Mouse (Mus musculus) lung, postnatal 0 days (tissue): Measurements from ENCODE around the gene Ccdc70. TPM values are rescaled to one million over a fixed set of nuclear protein-coding genes. Genes with fewer than 3 reads are reported as not detected.

Experiments
- ATAC-seq: fragments of 200-750 bp; cut with Nextera tagmentation; 2 replicates; pipeline ENCODE4 v1.8.0; 2017; ENCODE audit warnings: moderate library complexity
- DNase-seq: peaks from one replicate; pipeline ENCODE4 v3.0.0-alpha.2; 2016; ENCODE audit warnings: low spot score
- H3K27ac ChIP-seq: fragments of 300-500 bp; sonication (generic); 2 replicates; pipeline ENCODE4 v1.5.1; 2014; ENCODE audit warnings: antibody characterized with exemption, mild to moderate bottlenecking, low read length, mixed read lengths
- H3K27me3 ChIP-seq: fragments of 300-500 bp; sonication (generic); replicated peaks from 2 replicates; pipeline ENCODE4 v1.6.1; 2014; ENCODE audit warnings: low read length, mixed read lengths; ENCODE audit not compliant: insufficient read depth
- H3K36me3 ChIP-seq: fragments of 300-500 bp; sonication (generic); 2 replicates; pipeline ENCODE4 v1.6.1; 2014; ENCODE audit warnings: low read length, mixed read lengths; ENCODE audit not compliant: insufficient read depth
- H3K4me1 ChIP-seq: fragments of 300-500 bp; sonication (generic); 2 replicates; pipeline ENCODE4 v1.6.1; 2014; ENCODE audit warnings: antibody characterized with exemption, low read depth, low read length, mixed read lengths; ENCODE audit not compliant: insufficient read depth
- H3K4me2 ChIP-seq: fragments of 300-500 bp; sonication (generic); replicated peaks from 2 replicates; pipeline ENCODE4 v1.6.1; 2014; ENCODE audit warnings: low read depth, mild to moderate bottlenecking, low read length, moderate library complexity, mixed read lengths
- H3K4me3 ChIP-seq: fragments of 300-500 bp; sonication (generic); 2 replicates; pipeline ENCODE4 v1.5.1; 2014; ENCODE audit warnings: low read depth, low read length
- H3K9ac ChIP-seq: fragments of 300-500 bp; sonication (generic); replicated peaks from 2 replicates; pipeline ENCODE4 v1.6.1; 2014; ENCODE audit warnings: low read depth, mild to moderate bottlenecking
- H3K9me3 ChIP-seq: fragments of 300-500 bp; sonication (generic); 2 replicates; pipeline ENCODE4 v1.6.1; 2016; ENCODE audit warnings: low read length, mixed read lengths
- CTCF ChIP-seq: IDR thresholded peaks from 2 replicates; pipeline ENCODE4 v1.5.1; 2016; ENCODE audit warnings: antibody characterized with exemption, mild to moderate bottlenecking
- EP300 ChIP-seq: IDR thresholded peaks from 2 replicates; pipeline ENCODE4 v1.6.1; 2016; ENCODE audit warnings: antibody characterized with exemption, mild to moderate bottlenecking, control low read depth
- WGBS: fragments of 180-500 bp; shearing (Covaris S2); extraction: QIAGEN DNeasy Blood & Tissue Kit; methylation state at CpG from one replicate; pipeline ENCODE4 v1.1.7; 2014; 5-methylcytosine and 5-hydroxymethylcytosine counted together
- polyA plus RNA-seq: library from polyadenylated mRNA; unstranded; fragments of >200 nt; fragmentation: Nextera tagmentation; extraction: Ambion mirVana; gene quantifications from 2 replicates; pipeline ENCODE4 v1.2.1, GENCODE M21; 2015

Gene Ccdc70
- polyA plus RNA-seq, 1 experiment from 2014 or later: not detected

DNA sequence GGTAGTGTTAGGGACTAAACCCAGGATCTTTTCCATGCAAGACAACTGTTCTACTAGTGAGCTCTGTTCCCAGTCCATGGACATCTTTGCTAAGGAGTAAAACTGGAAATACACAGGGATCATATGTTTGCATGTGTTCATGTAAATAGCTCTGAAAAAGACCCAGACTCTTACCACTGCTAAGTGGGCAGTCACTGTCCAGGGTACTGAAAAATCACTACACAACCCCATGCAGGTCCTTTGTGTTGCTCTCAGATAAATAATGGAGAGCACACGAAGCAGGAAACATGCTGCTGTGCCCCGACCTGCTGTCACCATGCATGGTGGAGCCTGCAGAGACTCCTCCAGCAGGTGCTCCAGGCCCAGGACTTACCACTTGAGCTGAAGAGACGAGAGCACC lies 25.6 kb downstream of the Ccdc70 start:
- TF ChIP-seq EP300 (no peak), CTCF (no peak)
- 47% methylated on average over 3 of the region's 3 CpGs for WGBS
- Histone ChIP-seq H3K9ac (no peak overlapping the region), H3K27ac (no peak overlapping the region), H3K9me3 (no peaks in the 10 kb centered on the region), H3K27me3 (no peaks in the 10 kb centered on the region), H3K4me2 (no peak overlapping the region), H3K4me1 (no peaks in the 10 kb centered on the region), H3K4me3 (no peak overlapping the region), H3K36me3 (no peaks in the 10 kb centered on the region)
- no peak for DNase-seq
- no peak for ATAC-seq

DNA sequence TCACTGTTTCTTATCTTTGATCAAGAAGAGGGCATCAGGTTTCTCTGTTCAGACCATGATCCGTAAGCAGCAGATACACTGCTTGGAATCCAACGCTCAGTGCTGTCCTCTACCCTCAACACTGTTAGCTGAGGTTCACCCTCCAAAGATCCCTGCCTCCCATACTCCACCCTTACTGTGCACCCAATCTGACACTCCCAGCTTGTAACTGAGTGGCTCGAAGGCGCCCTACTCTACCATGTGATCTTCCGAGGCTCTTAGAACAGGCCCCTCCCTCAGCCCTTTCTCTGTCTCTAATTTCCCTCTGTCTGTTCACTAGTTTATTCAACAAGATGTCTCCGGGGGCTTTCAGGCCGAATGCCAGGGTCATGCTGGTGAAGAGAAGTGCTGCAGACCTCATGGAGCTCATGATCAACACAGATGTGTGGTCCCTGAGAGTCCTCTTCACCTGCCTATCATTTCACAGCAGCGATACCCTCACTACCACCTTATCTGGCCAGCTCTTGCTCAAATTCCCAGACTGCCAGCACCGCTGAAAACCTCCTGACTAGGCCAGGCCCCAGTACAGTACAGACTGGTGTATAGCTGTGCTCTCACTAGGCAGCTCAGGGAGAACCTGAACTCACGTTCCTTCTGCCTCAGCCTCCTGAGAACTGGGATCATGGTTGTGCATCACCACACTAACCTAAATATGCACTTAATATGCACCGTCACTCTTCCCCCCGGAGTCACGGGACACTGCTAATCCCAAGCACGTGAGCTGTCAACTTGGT lies 35.4 kb downstream of the Ccdc70 start:
- Histone ChIP-seq H3K36me3 (no peaks in the 10 kb centered on the region), H3K4me2 (no peak overlapping the region), H3K27ac (no peak overlapping the region), H3K9ac (no peak overlapping the region), H3K4me1 (no peaks in the 10 kb centered on the region), H3K4me3 (no peak overlapping the region), H3K9me3 (no peaks in the 10 kb centered on the region), H3K27me3 (no peaks in the 10 kb centered on the region)
- no peak for TF ChIP-seq EP300
- no peak for TF ChIP-seq CTCF
- DNase-seq: no peak
- 77% methylated on average over 14 of the region's 14 CpGs for WGBS
- no peak for ATAC-seq

DNA sequence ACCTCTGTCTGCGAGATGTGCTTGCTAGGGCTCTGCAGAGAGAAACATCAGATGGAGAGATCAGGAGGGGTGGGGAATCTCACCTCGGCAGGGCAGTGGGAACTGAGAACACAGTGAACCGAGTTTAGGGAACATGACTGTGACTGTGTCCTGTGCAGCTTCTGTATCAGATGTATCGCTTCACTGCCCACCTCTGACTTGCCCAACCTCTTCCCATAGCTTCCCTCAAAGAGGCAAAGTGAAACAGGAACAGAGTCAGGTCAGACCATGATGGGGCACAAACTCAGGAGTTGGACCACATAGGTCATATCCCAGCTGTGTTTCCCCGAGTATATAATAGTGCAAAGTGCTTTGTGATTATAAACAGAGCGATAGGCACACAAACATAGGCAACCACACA lies 36.8 kb downstream of the Ccdc70 start:
- no peak overlapping the region for H3K4me2 ChIP-seq
- no peaks in the 10 kb centered on the region for H3K27me3 ChIP-seq
- H3K9ac ChIP-seq: no peak overlapping the region
- TF ChIP-seq CTCF: no peak
- TF ChIP-seq EP300: no peak
- no peaks in the 10 kb centered on the region for H3K9me3 ChIP-seq
- WGBS: 68% methylated on average over 6 of the region's 6 CpGs
- no peak for ATAC-seq
- no peak overlapping the region for H3K4me3 ChIP-seq
- no peak for DNase-seq
- H3K27ac ChIP-seq: no peak overlapping the region
- no peaks in the 10 kb centered on the region for H3K4me1 ChIP-seq
- H3K36me3 ChIP-seq: no peaks in the 10 kb centered on the region

DNA sequence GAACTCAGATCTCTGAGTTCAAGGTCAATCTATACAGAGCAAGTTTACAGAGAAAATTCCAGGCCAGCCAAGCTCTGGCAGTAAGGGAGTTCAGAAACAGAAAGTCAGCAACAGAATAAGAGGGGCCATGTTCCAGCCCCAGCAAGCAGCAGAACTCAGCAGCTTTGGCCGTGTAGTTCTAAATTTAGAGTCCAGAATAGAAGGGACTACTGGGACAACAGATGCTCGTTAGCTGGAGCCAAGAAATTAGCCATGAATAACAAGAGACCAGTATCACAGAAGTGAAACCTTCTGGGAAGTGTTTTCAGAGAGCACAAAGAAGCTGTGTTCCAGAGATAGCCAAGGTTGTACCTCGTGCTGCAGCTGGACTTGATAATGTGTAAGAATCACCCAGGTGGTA lies 39.8 kb downstream of the Ccdc70 start:
- Histone ChIP-seq H3K4me1 (no peaks in the 10 kb centered on the region), H3K4me2 (no peak overlapping the region), H3K4me3 (no peak overlapping the region), H3K27me3 (no peaks in the 10 kb centered on the region), H3K9me3 (no peaks in the 10 kb centered on the region), H3K27ac (no peak overlapping the region), H3K9ac (no peak overlapping the region), H3K36me3 (no peaks in the 10 kb centered on the region)
- DNase-seq (no peak), ATAC-seq (no peak)
- 63% methylated on average over 3 of the region's 3 CpGs for WGBS
- TF ChIP-seq CTCF: no peak
- TF ChIP-seq EP300: no peak

DNA sequence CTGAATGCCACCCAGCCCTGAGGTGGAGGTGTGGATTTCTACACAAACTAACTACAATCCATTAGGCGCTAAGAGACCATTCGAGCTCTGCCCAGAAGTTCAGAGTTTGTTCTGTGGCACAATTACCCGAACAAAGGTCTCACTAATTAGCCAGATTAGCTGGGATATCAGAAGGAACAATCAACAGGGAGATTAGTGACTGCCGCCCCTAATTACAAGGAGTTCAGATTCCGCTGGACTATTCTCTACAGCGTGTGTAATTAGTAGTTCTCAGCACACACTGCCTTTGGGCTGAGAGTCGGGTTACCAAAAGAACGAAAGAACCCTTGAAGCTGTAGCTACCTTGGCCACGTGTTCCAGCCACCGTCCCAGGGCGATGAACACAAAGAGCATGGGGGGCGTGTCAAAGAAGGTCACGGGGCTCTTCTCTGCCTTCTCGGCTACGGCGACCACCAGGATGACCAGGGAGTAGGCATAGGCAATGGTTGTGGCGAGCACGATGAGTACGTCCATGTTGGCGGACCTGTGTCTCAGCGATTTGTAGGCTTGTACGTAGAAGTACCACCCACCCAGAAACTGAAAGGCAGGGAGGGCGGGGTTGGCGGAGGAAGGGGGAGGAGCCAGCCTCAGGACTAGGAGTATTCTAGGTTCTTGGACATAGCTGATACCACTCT lies 43.6 kb downstream of the Ccdc70 start:
- TF ChIP-seq EP300 (no peak), CTCF (no peak)
- Histone ChIP-seq H3K4me2 (no peak overlapping the region), H3K4me1 (no peaks in the 10 kb centered on the region), H3K36me3 (no peaks in the 10 kb centered on the region), H3K27me3 (no peaks in the 10 kb centered on the region), H3K9ac (no peak overlapping the region), H3K4me3 (no peak overlapping the region), H3K9me3 (no peaks in the 10 kb centered on the region), H3K27ac (no peak overlapping the region)
- ATAC-seq (no peak), DNase-seq (no peak)
- WGBS: 75% methylated on average over 24 of the region's 24 CpGs

DNA sequence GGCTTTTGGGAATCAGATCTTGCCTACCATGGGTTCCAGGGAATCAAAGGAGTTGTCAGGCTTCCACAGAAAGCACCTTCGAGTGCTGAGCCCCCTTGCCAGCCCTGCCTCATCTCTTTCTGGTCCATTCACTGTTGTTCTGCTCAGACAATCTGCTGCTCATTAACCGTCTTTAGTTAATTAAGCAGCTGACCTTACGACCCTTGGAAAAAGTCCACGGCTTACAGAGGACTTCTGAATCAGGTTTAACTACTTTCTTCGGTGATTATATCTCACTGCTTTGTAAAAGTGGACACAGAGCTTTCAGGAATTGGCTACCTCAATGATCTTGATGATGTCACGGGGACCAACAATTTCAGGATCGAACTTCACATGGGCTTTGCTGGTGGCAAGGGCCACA lies 48.2 kb downstream of the Ccdc70 start:
- H3K9ac ChIP-seq: no peak overlapping the region
- no peaks in the 10 kb centered on the region for H3K4me1 ChIP-seq
- H3K36me3 ChIP-seq: no peaks in the 10 kb centered on the region
- no peak overlapping the region for H3K4me2 ChIP-seq
- TF ChIP-seq CTCF: no peak
- no peak overlapping the region for H3K4me3 ChIP-seq
- no peak overlapping the region for H3K27ac ChIP-seq
- 75% methylated on average over 7 of the region's 7 CpGs for whole genome bisulfite sequencing
- no peaks in the 10 kb centered on the region for H3K9me3 ChIP-seq
- no peak for DNase-seq
- no peak for ATAC-seq
- no peaks in the 10 kb centered on the region for H3K27me3 ChIP-seq
